Comparison of ENCODE assay signal across 8 mouse cellular contexts in genomic region chr10:91060742-91061141, GRCm38 (mm10). TPM values are rescaled to one million over a fixed set of nuclear protein-coding genes. Genes with fewer than 3 reads are reported as not detected.
DNase-seq lines count a peak whose midpoint lies in the region; ATAC-seq and TF ChIP-seq lines count a peak whose summit lies in the region.

No protein-coding gene starts in this region.

- no peak overlapping the region for H3K4me3 ChIP-seq in cerebellum, adult 2 months (replicated peaks; ENCODE audit: insufficient read depth, low read depth, low read length)
- no peak overlapping the region for H3K4me3 ChIP-seq in lung, embryonic 14.5 days (ENCODE audit: low read depth, low read length)
- H3K4me3 ChIP-seq in embryonic facial prominence, embryonic 14.5 days (ENCODE audit: low read depth, low read length), result no peak overlapping the region
- H3K4me3 ChIP-seq in thymus, adult 2 months (ENCODE audit: control insufficient read depth, insufficient read depth, low read length), result no peak overlapping the region

- H3K9ac ChIP-seq in lung, embryonic 14.5 days, result no peak overlapping the region
- no peak overlapping the region for H3K9ac ChIP-seq in embryonic facial prominence, embryonic 14.5 days (ENCODE audit: low read depth, low read length)

- no peaks in the 10 kb centered on the region for H3K27me3 ChIP-seq in cerebellum, adult 2 months (ENCODE audit: control insufficient read depth, insufficient read depth, low read length)
- no peaks in the 10 kb centered on the region for H3K27me3 ChIP-seq in lung, embryonic 14.5 days (ENCODE audit: insufficient read depth, low read length)
- H3K27me3 ChIP-seq in embryonic facial prominence, embryonic 14.5 days (replicated peaks; ENCODE audit: control insufficient read depth, insufficient read depth, low read length), result no peaks in the 10 kb centered on the region
- no peaks in the 10 kb centered on the region for H3K27me3 ChIP-seq in thymus, adult 2 months (ENCODE audit: control insufficient read depth, insufficient read depth, low read length)

- H3K9me3 ChIP-seq in lung, embryonic 14.5 days (ENCODE audit: low read depth, low read length), result no peaks in the 10 kb centered on the region
- H3K9me3 ChIP-seq in embryonic facial prominence, embryonic 14.5 days (ENCODE audit: control insufficient read depth, low read length), result no peaks in the 10 kb centered on the region

- peaks cover 60% of the 10 kb centered on the region for H3K36me3 ChIP-seq in lung, embryonic 14.5 days (ENCODE audit: insufficient read depth)
- peaks cover 76% of the 10 kb centered on the region for H3K36me3 ChIP-seq in embryonic facial prominence, embryonic 14.5 days (ENCODE audit: control insufficient read depth, insufficient read depth, low read length)
- peaks cover 32% of the 10 kb centered on the region for H3K36me3 ChIP-seq in thymus, adult 2 months (ENCODE audit: control insufficient read depth, insufficient read depth, low read length)

- H3K27ac ChIP-seq in cerebellum, adult 2 months (ENCODE audit: insufficient read depth, low read length), result no peak overlapping the region
- H3K27ac ChIP-seq in lung, embryonic 14.5 days (ENCODE audit: low read depth), result no peak overlapping the region
- H3K27ac ChIP-seq in embryonic facial prominence, embryonic 14.5 days (replicated peaks; ENCODE audit: low read depth, low read length), result no peak overlapping the region
- no peak overlapping the region for H3K27ac ChIP-seq in thymus, adult 2 months (ENCODE audit: control insufficient read depth, insufficient read depth, low read length)

- 21% methylated on average over 5 of the region's 5 CpGs for WGBS in cerebellum, adult 2 months
- WGBS in lung, embryonic 14.5 days, result 36% methylated on average over 5 of the region's 5 CpGs
- 29% methylated on average over 5 of the region's 5 CpGs for WGBS in embryonic facial prominence, embryonic 14.5 days
- WGBS in thymus, adult 2 months, result 63% methylated on average over 5 of the region's 5 CpGs

- ATAC-seq in lung, embryonic 14.5 days (ENCODE audit: insufficient read depth), result peak; percentile 31; the same call in 1 of the 2 replicates
- ATAC-seq in embryonic facial prominence, embryonic 14.5 days (ENCODE audit: low read depth), result no peak

- no peaks in the 10 kb centered on the region for H3K4me1 ChIP-seq in cerebellum, adult 2 months (ENCODE audit: control insufficient read depth, insufficient read depth, low read length)
- H3K4me1 ChIP-seq in lung, embryonic 14.5 days (ENCODE audit: insufficient read depth), result no peaks in the 10 kb centered on the region
- no peaks in the 10 kb centered on the region for H3K4me1 ChIP-seq in embryonic facial prominence, embryonic 14.5 days (ENCODE audit: control insufficient read depth, insufficient read depth, low read length)
- H3K4me1 ChIP-seq in thymus, adult 2 months (replicated peaks; ENCODE audit: control insufficient read depth, insufficient read depth, low read length), result no peaks in the 10 kb centered on the region

- TF ChIP-seq POLR2A in cerebellum, adult 2 months (IDR thresholded peaks at IDR 0.05; ENCODE audit: borderline replicate concordance, insufficient read depth, low read length), result no peak
- TF ChIP-seq POLR2A in thymus, adult 2 months (IDR thresholded peaks at IDR 0.05; ENCODE audit: control insufficient read depth, extremely low read depth, insufficient read depth, low read length, poor library complexity), result no peak

- H3K4me2 ChIP-seq in lung, embryonic 14.5 days, result no peak overlapping the region
- H3K4me2 ChIP-seq in embryonic facial prominence, embryonic 14.5 days (ENCODE audit: low read depth, low read length), result no peak overlapping the region

- TF ChIP-seq CTCF in cerebellum, adult 2 months (IDR thresholded peaks at IDR 0.05; ENCODE audit: borderline replicate concordance, insufficient read depth, low read depth, low read length), result peak; percentile 30; the same call in 1 of the 2 replicates
- TF ChIP-seq CTCF in lung, embryonic 14.5 days (IDR thresholded peaks at IDR 0.05; ENCODE audit: low read depth), result peak; percentile 44
- no peak for TF ChIP-seq CTCF in thymus, adult 2 months (IDR thresholded peaks at IDR 0.05; ENCODE audit: borderline replicate concordance, control insufficient read depth, extremely low read depth, insufficient read depth, low read length, poor library complexity)

- DNase-seq in cerebellum, adult 2 months, result peak in 1 of 2 experiments; percentile 17
- no peak for DNase-seq in cerebellum, adult 8-10 months
- DNase-seq in lung, embryonic 14.5 days, result peak; percentile 29
- DNase-seq in lung, postnatal 10 days, result no peak
- peak; percentile 15 for DNase-seq in embryonic facial prominence, embryonic 14.5 days (ENCODE audit: low spot score)
- peak; percentile 15 for DNase-seq in retina, adult 2 months (ENCODE audit: low read depth, low spot score)
- DNase-seq in urinary bladder, postnatal 36 days (ENCODE audit: low spot score in 2 of 2), result no peak
- no peak for DNase-seq in thymus, adult 2 months

RNA-seq across cellular contexts. Expression of gene Apaf1, which starts 21.8 kb away (rescaled TPM):
- 5.8 and 6.5 TPM in 2 replicates for polyA plus RNA-seq in cerebellum, adult 2 months (2012; rRNA removed)
- polyA plus RNA-seq in lung, embryonic 14.5 days (2014; fragmentation: Nextera tagmentation; extraction: Ambion mirVana), result 26.9 and 27.1 TPM in 2 replicates
- 25.9 and 28.5 TPM in 2 replicates for polyA plus RNA-seq in embryonic facial prominence, embryonic 14.5 days (2014; fragmentation: Nextera tagmentation; extraction: Ambion mirVana)
- 18.1 and 20.9 TPM in 2 replicates for polyA plus RNA-seq in thymus, adult 2 months (2012; rRNA removed)

RNA-seq across cellular contexts. Expression of gene Ikbip, which starts 22.0 kb away (rescaled TPM):
- polyA plus RNA-seq in cerebellum, adult 2 months (2012; rRNA removed), result 15.1 and 15.7 TPM in 2 replicates
- 48.8 and 51.4 TPM in 2 replicates for polyA plus RNA-seq in lung, embryonic 14.5 days (2014; fragmentation: Nextera tagmentation; extraction: Ambion mirVana)
- polyA plus RNA-seq in embryonic facial prominence, embryonic 14.5 days (2014; fragmentation: Nextera tagmentation; extraction: Ambion mirVana), result 74.3 and 79.6 TPM in 2 replicates
- 0.93 and 0.94 TPM in 2 replicates for polyA plus RNA-seq in thymus, adult 2 months (2012; rRNA removed)

Comparison
In these comparisons a context has a peak if more than half of its experiments do, and no peak if none do; other contexts are left out.
1. DNase-seq: peak in lung, embryonic 14.5 days (single experiment), embryonic facial prominence, embryonic 14.5 days (single experiment) and retina, adult 2 months (single experiment); none in cerebellum, adult 8-10 months (single experiment), lung, postnatal 10 days (single experiment), urinary bladder, postnatal 36 days (0 of 2) and thymus, adult 2 months (single experiment).